Mouse (Mus musculus) midbrain, embryonic 12.5 days (tissue): ENCODE results near the gene Glyatl3. TPM values are rescaled to one million over a fixed set of nuclear protein-coding genes. Genes with fewer than 3 reads are reported as not detected.

ENCODE experiments used
- ATAC-seq: fragments of 200-750 bp; cut with Nextera tagmentation; 2 replicates; pipeline ENCODE4 v1.8.0; 2017; ENCODE audit warnings: low read depth, moderate TSS enrichment, moderate library complexity; ENCODE audit not compliant: low FRiP score
- H3K27ac ChIP-seq: fragments of 300-500 bp; sonication (generic); replicated peaks from 2 replicates; pipeline ENCODE4 v1.5.1; 2016; ENCODE audit warnings: mild to moderate bottlenecking
- H3K27me3 ChIP-seq: fragments of 300-500 bp; sonication (generic); 2 replicates; pipeline ENCODE4 v1.6.1; 2016; ENCODE audit warnings: mild to moderate bottlenecking
- H3K36me3 ChIP-seq: fragments of 300-500 bp; sonication (generic); 2 replicates; pipeline ENCODE4 v1.6.1; 2016
- H3K4me1 ChIP-seq: fragments of 300-500 bp; sonication (generic); 2 replicates; pipeline ENCODE4 v1.6.1; 2016
- H3K4me2 ChIP-seq: fragments of 300-500 bp; sonication (generic); replicated peaks from 2 replicates; pipeline ENCODE4 v1.6.1; 2016; ENCODE audit warnings: mild to moderate bottlenecking, moderate library complexity
- H3K4me3 ChIP-seq: fragments of 300-500 bp; sonication (generic); 2 replicates; pipeline ENCODE4 v1.5.1; 2016; ENCODE audit warnings: mild to moderate bottlenecking
- H3K9ac ChIP-seq: fragments of 300-500 bp; sonication (generic); replicated peaks from 2 replicates; pipeline ENCODE4 v1.6.1; 2016; ENCODE audit warnings: mild to moderate bottlenecking, moderate library complexity
- H3K9me3 ChIP-seq: fragments of 300-500 bp; sonication (generic); 2 replicates; pipeline ENCODE4 v1.6.1; 2016; ENCODE audit warnings: mild to moderate bottlenecking
- WGBS: fragments of 180-500 bp; shearing (Covaris S2); methylation state at CpG from one replicate; pipeline ENCODE4 v1.1.7; 2016; 5-methylcytosine and 5-hydroxymethylcytosine counted together
- polyA plus RNA-seq: library from polyadenylated mRNA; unstranded; fragments of >200 nt; fragmentation: Nextera tagmentation; extraction: Ambion mirVana; gene quantifications from 2 replicates; pipeline ENCODE4 v1.2.1, GENCODE M21; 2016

Glyatl3 gene
- polyA plus RNA-seq = not detected in 2 replicates

GRCm38 (mm10) chr17:40914250-40914649 lies at the start of gene Glyatl3:
TSS of gene Glyatl3 (minus strand) at chr17:40914350.
- ATAC-seq = no peak
- Histone ChIP-seq H3K27me3 (no peaks in the 10 kb centered on the region), H3K36me3 (no peaks in the 10 kb centered on the region), H3K9ac (no peak within 1 kb of the TSS), H3K4me2 (no peak within 1 kb of the TSS), H3K9me3 (no peaks in the 10 kb centered on the region), H3K4me3 (no peak within 1 kb of the TSS), H3K4me1 (no peaks in the 10 kb centered on the region), H3K27ac (no peak within 1 kb of the TSS)
- 91% methylated on average over 2 of the region's 2 CpGs for WGBS

GRCm38 (mm10) chr17:40948518-40948917 lies 34.4 kb upstream of the Glyatl3 start:
- no peak for ATAC-seq
- no peak overlapping the region for H3K4me2 ChIP-seq
- H3K27me3 ChIP-seq = no peaks in the 10 kb centered on the region
- no peak overlapping the region for H3K4me3 ChIP-seq
- H3K4me1 ChIP-seq = no peaks in the 10 kb centered on the region
- 87% methylated on average over 3 of the region's 3 CpGs for WGBS
- H3K9ac ChIP-seq = no peak overlapping the region
- peaks cover 31% of the 10 kb centered on the region for H3K36me3 ChIP-seq
- H3K27ac ChIP-seq = no peak overlapping the region
- H3K9me3 ChIP-seq = no peaks in the 10 kb centered on the region

DNA sequence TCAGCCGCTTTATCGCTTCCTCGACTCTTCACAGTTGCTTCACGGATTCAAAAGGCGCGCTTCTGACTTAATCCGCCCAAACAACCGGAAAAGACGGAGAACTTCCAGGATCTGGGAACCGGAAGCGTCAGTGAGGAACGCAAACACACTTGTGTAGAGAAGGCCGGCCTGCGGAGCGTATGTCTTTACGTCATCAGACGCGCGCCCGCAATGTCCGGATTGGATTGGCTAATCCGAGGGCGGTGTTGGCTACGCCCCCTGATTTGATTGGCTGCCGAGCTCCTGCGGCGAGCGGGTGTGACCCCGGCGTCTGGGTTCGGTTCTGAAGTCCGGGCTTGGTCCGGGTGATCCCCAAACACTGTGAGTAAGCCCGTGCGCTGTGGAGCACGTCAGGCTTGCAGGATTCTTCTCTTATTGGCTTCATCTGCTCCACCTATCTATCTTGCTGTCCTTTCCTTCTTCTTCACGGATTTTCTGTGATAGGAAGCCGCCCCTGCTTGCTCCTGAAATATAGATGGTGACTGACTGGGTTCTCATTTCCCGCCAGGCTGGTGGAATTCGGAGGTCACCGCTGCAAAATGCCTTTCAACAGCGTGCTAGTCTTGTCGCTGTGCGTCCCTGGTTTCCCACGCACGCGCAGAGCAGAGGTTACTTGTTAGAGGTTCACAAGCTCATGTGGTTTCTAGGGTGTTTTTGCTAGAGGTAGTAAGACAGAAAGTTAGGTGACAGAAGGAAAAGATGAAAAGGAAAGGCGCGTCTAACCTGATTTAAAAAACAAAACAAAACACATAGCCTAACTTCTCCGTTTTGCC lies 20.5 kb upstream of the Glyatl3 start, which contains the start of the genes Mut and Cenpq:
Gene Mut, plus strand, starts transcription at position 266 of the 812 bp plus-strand sequence.
Gene Cenpq, minus strand, starts transcription at position 628 of the 812 bp plus-strand sequence.
- Histone ChIP-seq H3K4me2 (peak within 1 kb of the TSS; percentile 70), H3K9me3 (no peaks in the 10 kb centered on the region), H3K4me3 (peak within 1 kb of the TSS; percentile 70), H3K4me1 (peaks cover 7% of the 10 kb centered on the region), H3K27me3 (no peaks in the 10 kb centered on the region), H3K36me3 (peaks cover 4% of the 10 kb centered on the region; the same call in 1 of the 2 replicates), H3K27ac (peak within 1 kb of the TSS; percentile 89), H3K9ac (peak within 1 kb of the TSS; percentile 72)
- WGBS = under 1% methylated on average over 50 of the region's 50 CpGs
- ATAC-seq = peak; percentile 100

GRCm38 (mm10) chr17:40933985-40934384 lies 19.8 kb upstream of the Glyatl3 start:
- peak; percentile 59 for ATAC-seq
- Histone ChIP-seq H3K27me3 (no peaks in the 10 kb centered on the region), H3K4me1 (peaks cover 7% of the 10 kb centered on the region), H3K4me2 (peak overlapping the region; percentile 70), H3K27ac (no peak overlapping the region), H3K9me3 (no peaks in the 10 kb centered on the region), H3K4me3 (peak overlapping the region; percentile 70), H3K9ac (peak overlapping the region; percentile 50), H3K36me3 (peaks cover 4% of the 10 kb centered on the region; the same call in 1 of the 2 replicates)
- WGBS = 1% methylated on average over 14 of the region's 14 CpGs

DNA sequence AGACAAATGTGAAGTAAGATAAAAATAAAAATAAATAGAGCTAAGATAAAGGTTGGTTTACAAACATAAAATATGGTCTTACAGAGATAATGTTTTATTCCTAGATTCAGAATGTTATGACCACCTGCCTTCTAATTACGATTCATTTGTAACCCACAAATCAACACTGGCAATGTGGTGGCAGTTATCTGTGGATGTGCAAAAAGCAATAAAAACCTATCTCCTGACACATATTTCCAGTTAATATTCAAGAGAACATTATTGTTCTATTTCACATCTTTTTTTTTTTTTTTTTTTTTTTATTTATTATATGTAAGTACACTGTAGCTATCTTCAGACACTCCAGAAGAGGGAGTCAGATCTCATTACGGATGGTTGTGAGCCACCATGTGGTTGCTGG lies 1.3 kb upstream of the Glyatl3 start:
- no peak for ATAC-seq
- H3K36me3 ChIP-seq = no peaks in the 10 kb centered on the region
- H3K27me3 ChIP-seq = no peaks in the 10 kb centered on the region
- no peak overlapping the region for H3K9ac ChIP-seq
- H3K9me3 ChIP-seq = no peaks in the 10 kb centered on the region
- H3K4me3 ChIP-seq = no peak overlapping the region
- no peak overlapping the region for H3K4me2 ChIP-seq
- no peaks in the 10 kb centered on the region for H3K4me1 ChIP-seq
- WGBS = 99% methylated on average over 2 of the region's 2 CpGs
- H3K27ac ChIP-seq = no peak overlapping the region

- Histone ChIP-seq H3K4me3 (0 out of 2 replicates have a peak overlapping the region, but pooled peaks have one; percentile 13), H3K4me1 (peaks cover 10% of the 10 kb centered on the region; the same call in 1 of the 2 replicates), H3K9me3 (no peaks in the 10 kb centered on the region), H3K9ac (no peak overlapping the region), H3K27ac (no peak overlapping the region), H3K36me3 (no peaks in the 10 kb centered on the region), H3K27me3 (no peaks in the 10 kb centered on the region), H3K4me2 (peak overlapping the region; percentile 43)
- WGBS = 13% methylated on average over 14 of the region's 14 CpGs
- no peak for ATAC-seq
Measured at GRCm38 (mm10) chr17:40904721-40905154, 9.4 kb downstream of the Glyatl3 start.

DNA sequence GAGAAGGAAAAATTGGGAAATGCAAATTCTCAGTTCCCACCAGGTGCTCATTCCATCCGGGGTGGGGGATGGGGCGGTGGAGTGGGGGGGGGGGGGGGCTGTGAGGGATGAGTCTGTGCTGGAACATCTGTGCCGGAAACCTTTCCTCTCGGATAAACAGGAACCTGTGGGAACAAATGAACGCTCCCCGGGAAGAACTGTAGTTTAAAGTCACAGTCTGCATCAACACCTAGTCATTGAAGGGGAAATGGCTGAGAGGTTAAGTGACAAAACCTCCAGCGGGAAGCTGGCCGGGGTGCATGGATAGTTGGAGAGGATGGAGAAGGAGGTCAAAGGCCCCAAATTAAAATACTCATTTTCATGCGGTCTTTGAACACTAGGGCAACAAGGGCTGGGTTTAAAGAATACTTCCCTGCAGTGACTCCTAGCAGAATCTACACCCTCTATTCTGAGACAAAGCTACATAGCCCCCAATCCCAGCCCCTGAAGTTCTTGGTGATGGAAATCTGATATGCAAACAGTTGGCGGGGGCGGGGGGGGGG lies 10.0 kb downstream of the Glyatl3 start:
- ATAC-seq = no peak
- H3K4me3 ChIP-seq = no peak overlapping the region

DNA sequence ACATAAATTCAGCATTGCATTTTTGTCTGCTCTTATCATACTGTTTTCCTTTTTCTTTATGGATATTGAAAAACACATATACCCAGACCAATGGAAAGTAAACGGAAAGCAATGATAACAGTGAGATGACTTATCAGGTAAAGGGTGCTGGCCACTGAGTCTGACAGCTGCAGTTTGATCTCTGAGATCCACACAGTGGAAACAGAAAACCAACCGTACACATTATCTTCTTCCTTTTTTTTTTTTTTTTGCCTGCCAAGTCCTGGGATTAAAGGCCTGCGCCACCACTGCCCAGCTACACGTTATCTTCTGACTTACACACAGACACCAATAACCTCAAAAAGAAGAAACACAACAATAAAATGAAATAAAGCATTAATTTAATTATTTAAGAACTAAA lies 10.8 kb downstream of the Glyatl3 start:
- no peaks in the 10 kb centered on the region for H3K36me3 ChIP-seq
- no peak for ATAC-seq
- H3K9ac ChIP-seq = no peak overlapping the region
- H3K4me2 ChIP-seq = no peak overlapping the region
- no peaks in the 10 kb centered on the region for H3K27me3 ChIP-seq
- 65% methylated on average over 4 of the region's 4 CpGs for WGBS
- no peak overlapping the region for H3K4me3 ChIP-seq
- peaks cover 10% of the 10 kb centered on the region; the same call in 1 of the 2 replicates for H3K4me1 ChIP-seq
- H3K27ac ChIP-seq = no peak overlapping the region
- no peaks in the 10 kb centered on the region for H3K9me3 ChIP-seq

More for the DNA sequence above, 10.0 kb downstream of the Glyatl3 start:
- Histone ChIP-seq H3K27me3 (no peaks in the 10 kb centered on the region), H3K9me3 (no peaks in the 10 kb centered on the region), H3K4me2 (peak overlapping the region; percentile 43), H3K36me3 (no peaks in the 10 kb centered on the region), H3K4me1 (peaks cover 10% of the 10 kb centered on the region; the same call in 1 of the 2 replicates), H3K27ac (no peak overlapping the region), H3K9ac (no peak overlapping the region)
- WGBS = 6% methylated on average over 11 of the region's 11 CpGs

DNA sequence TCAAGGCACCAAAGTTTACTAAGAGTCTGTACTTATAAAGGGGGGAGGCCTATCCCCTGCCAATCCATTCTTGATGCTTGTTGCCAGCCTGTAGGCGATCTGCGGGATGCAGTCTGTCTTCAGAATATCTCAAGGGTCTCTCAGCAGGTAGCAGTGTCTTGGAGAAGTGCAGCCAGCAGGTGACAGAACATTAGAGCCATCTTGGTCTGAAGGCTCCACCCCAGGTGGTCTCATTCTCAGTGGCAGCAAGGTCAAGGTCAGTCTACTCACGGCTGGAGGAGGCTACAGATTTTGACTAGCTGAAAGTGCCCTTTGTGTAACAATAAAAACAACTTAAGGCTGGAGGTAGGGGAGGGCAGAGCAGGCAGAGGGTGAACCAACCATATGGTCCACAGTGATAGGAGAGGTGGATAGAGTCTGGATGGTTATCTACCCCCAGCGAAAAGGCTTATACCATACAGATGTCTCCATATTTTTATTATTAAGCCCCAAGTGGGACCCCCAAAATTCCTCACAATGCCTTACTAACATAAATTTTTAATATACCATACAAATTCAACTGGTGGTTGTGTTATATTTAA lies 14.3 kb downstream of the Glyatl3 start:
- no peak for ATAC-seq
- Histone ChIP-seq H3K9me3 (no peaks in the 10 kb centered on the region), H3K27me3 (no peaks in the 10 kb centered on the region), H3K4me1 (peaks cover 10% of the 10 kb centered on the region; the same call in 1 of the 2 replicates), H3K27ac (no peak overlapping the region), H3K4me3 (no peak overlapping the region), H3K4me2 (no peak overlapping the region), H3K9ac (no peak overlapping the region), H3K36me3 (no peaks in the 10 kb centered on the region)
- 45% methylated on average over 4 of the region's 4 CpGs for WGBS

DNA sequence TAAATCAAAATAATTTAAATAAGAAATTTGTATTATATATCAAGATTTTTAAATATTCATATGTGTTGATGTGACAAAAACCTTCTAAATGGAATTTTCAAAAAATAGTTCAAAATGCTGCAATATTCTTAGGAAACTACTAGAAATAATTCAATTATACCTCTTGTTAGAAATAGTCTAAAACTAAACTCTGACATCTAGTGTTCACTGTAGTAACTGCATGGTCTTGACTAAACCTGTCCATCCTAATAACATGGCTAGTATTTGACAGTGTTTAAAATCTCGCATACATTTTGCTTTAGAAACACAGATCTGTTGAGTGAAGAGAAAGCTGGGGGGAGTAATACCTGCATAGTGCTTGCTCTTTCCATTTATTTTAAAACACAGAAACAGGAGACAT lies 17.3 kb downstream of the Glyatl3 start:
- Histone ChIP-seq H3K27me3 (no peaks in the 10 kb centered on the region), H3K4me3 (no peak overlapping the region), H3K4me2 (no peak overlapping the region), H3K4me1 (no peaks in the 10 kb centered on the region), H3K36me3 (no peaks in the 10 kb centered on the region), H3K9ac (no peak overlapping the region), H3K9me3 (no peaks in the 10 kb centered on the region), H3K27ac (no peak overlapping the region)
- 71% methylated on average over 1 of the region's 1 CpGs for WGBS
- ATAC-seq = no peak; the same call in 1 of the 2 replicates

DNA sequence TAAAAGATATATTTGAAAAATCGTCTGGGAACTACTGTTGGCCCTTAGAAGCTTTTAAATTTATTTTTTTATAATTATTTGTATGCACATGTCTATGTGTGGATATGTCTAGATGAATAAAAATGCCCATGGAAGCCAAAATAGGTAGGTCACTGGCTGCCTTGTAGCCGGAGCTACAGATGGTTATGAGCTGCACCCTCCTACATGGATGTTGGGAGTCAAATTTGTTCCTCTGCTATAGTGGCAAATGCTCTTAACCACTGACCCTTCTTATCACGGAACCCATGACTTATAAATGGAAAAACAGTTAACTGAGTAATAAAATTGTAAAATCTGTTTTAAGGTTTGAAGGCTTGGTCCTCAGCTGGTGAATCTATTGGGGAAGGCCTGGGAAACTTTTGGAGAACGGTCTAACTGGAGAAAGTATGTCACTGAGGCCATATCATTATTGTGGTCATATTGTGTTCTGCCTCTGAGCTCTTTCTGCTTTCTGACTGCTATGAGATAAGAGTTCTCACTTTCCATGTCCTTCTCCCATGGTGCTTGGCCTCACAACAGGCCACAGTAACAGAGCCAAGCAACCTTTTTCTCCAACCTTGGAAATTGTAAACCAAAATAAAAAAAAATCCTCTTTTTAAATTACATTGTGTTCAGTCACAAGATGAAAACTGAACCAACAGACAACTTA lies 26.2 kb downstream of the Glyatl3 start:
- H3K36me3 ChIP-seq = no peaks in the 10 kb centered on the region
- no peak overlapping the region for H3K27ac ChIP-seq
- no peaks in the 10 kb centered on the region for H3K4me1 ChIP-seq
- WGBS = 80% methylated on average over 4 of the region's 4 CpGs
- no peak overlapping the region for H3K9ac ChIP-seq
- no peak for ATAC-seq
- H3K9me3 ChIP-seq = no peaks in the 10 kb centered on the region
- no peaks in the 10 kb centered on the region for H3K27me3 ChIP-seq
- H3K4me2 ChIP-seq = no peak overlapping the region
- no peak overlapping the region for H3K4me3 ChIP-seq
